Mouse (Mus musculus) liver, adult 2 months (tissue): ENCODE results near the gene Wdr20.

ENCODE experiments used
- CTCF ChIP-seq: fragments of 200-500 bp; IDR thresholded peaks from 2 replicates; pipeline ENCODE4 v1.5.1; 2011; ENCODE audit warnings: low read depth, low read length, control low read depth
- POLR2A ChIP-seq: fragments of 200-500 bp; IDR thresholded peaks from 2 replicates; pipeline ENCODE4 v1.6.1; 2011; ENCODE audit warnings: low read length, control low read depth; ENCODE audit not compliant: insufficient read depth; ENCODE audit errors: extremely low read depth

DNA sequence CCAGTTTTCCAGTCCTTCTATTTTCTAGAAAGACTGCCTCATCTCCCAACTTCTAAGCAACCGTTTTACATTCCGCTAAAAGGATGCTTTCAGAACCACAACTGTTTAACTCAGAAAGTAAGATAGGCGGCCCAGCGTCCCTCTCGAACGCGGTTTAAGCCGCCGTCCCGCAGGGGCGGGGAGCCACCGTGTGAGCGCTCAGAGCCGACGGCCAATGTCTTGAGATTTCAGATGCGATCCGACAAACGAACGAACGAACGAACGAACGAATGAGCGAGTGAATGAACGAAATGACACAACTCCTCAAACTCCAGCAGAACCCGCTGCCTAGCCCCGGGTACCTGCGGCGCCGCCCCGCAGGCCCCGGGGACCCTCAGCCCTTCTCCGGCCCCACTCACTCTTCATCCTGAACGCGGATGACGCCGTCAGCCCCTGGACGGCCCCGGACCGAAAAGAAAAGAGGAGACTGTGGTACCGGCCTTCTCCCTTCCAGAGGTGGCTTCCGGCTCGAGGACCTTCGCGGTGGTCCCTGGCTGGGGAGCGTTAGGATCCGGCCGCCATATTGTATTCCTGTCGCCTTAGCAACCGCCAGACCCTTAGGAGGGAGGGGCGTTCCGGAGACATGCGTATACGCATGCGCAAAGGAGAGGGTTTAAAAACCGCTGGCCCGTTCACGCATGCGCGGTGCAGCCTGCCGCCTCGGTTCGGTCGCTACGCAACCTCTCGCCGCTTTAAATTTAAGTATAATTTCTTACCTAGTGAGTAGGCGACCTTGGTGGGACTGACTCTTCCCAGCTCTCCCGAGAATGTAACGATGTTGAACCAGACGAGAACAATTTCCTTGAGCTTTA lies 102.8 kb downstream of the Wdr20 start, which contains the start of gene Mok:
- TF ChIP-seq CTCF (no peak), POLR2A (no peak)
